Mouse (Mus musculus): ENCODE data around the gene Gm20388. TPM values are rescaled to one million over a fixed set of nuclear protein-coding genes. Genes with fewer than 3 reads are reported as not detected.

Gene Gm20388
- total RNA-seq, 2 experiments from 2014 or later = 10.7 TPM; not detected in 1

DNA sequence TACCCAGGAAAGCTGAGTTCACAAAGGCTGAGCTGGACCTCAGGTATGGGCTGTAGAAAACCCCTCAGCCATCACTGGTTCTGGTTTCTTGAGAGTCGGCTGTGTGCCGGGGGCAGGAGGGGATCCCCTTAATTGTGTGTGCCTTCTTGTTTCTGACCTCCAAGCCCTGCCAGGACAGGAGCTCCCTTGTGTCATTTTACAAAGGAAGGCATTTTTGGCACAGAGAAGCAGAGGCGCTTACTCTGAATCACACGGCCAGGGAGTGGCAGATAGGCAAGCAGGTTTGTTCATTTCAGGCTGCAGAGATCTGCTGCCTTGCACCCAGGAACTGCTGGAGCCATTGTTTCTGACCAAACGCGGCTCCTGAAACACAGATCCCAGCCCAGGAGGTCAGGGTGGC lies 164.7 kb downstream of the Gm20388 start:
- no peak for DNase-seq (ENCODE audit: low spot score in 2 of 2)

DNA sequence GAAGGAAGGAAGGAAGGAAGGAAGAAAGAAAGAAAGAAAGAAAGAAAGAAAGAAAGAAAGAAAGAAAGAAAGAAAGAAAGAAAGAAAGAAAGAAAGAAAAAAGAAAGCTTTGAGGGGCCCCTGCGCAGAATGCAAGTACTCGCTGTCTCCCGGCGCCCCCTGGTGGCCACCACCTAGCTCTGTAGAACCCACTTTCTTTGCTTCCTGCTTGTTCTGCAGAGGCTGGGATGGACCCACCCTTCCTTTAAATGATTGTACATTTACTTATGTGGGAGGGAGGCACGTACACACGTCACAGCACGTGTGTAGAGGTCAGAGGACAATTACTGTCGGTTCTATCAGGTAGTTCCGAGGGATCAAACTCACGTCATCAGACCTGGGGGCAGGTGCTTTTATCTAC lies 167.4 kb downstream of the Gm20388 start:
- peak; percentile 39 to 74 for DNase-seq (ENCODE audit: low spot score in 2 of 2)

DNA sequence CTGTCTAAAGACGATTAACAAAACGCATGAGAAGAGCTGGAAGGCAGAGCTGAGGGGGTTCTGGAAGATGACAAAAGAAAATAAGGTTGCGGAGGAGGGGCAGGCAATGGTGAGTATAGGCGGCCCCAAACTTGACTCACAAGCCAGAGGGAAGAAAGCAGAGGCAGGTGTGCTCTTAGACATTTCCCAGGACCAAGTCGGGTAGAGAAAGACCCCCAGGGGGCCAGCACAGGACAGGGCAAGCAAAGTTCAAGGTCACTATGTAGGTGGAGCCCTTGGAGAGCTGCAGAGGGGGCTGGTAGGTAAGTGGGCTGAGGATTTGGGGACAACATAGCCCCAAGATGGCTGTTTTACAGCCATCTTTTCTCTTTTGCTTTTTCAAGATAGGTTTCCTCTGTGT lies 168.7 kb downstream of the Gm20388 start:
- DNase-seq (ENCODE audit: low spot score in 2 of 2) = no peak

DNA sequence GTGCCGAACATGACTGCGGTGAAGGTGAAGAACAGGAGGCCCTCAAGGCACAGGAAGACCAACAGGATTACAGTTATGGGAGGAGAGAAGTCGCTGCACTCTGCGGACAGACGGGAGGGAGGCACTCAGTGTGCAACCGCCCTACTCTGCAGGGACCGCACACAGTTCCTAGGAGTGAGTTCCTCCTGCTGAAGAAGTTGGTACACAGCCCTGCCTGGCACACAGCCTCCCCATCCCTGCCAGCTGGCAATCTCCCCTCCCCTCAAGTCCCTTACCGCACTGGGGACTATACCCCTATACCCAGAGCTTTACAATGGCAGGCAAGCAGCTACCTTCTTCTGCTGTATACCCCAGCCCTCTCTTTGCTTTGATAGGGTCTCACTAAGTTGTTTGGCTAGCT lies 172.6 kb downstream of the Gm20388 start:
- peak in 1 of 2 experiments; percentile 35 for DNase-seq (ENCODE audit: low spot score in 2 of 2)

DNA sequence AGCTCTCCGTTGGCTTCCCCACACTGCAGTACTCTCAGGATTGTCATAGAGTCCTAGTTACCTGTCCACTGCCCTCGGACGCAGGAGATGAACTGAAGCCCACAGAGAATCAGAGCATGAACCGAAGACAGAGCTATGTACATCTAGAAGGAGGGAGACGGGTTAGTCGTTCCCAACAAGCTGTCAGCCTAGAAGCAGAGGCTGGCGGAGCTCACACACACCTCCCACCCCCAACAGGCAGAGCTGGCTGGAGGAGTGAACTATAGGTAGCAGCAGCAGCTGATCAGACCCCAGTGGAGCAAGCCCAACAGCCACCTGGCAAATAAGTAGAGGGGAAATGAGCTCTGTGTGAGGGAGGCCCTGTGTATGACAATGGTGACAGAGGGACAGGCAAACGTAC lies 174.1 kb downstream of the Gm20388 start:
- DNase-seq (ENCODE audit: low spot score in 2 of 2) = no peak

DNA sequence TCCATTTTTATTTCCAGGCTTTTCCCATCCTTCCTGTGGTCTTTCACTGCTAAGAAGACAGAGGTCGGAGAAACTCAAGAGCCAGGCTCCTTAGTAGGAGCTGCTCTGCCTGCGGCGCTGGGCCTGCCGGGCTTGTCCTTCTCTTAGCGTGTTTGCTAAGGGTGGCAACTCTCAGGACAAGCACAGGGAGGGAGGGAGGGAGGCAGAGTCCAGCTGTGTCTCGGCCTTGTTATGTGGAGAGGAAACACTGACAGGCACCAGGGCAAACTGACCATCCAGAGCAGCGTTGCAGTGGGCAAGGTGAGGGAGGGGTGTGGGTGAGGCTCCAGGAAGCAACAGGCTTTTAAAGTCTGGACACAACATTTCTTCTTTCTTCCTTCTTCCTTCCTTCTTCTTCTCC lies 178.9 kb downstream of the Gm20388 start:
- no peak for DNase-seq (ENCODE audit: low spot score in 2 of 2)

DNA sequence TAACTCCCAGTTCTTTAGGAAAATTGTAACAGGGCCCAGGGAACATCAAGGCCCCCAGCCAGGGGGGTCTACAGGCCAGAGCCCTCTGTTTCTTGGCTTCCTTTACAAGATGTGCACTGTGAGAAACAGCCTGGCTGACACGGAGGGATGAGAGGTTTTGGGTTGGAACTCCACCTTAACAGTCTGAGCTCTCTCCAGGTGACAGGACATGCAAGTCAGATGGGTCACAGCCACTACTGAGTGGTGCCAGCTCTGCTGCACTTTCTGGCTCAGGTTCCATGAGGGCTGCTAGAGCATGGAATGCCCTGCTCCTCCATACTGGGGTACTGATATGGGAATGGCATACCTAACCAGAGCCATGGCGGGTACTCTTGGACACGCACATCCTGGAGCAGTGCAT lies 180.4 kb downstream of the Gm20388 start:
- DNase-seq (ENCODE audit: low spot score in 2 of 2) = no peak

DNA sequence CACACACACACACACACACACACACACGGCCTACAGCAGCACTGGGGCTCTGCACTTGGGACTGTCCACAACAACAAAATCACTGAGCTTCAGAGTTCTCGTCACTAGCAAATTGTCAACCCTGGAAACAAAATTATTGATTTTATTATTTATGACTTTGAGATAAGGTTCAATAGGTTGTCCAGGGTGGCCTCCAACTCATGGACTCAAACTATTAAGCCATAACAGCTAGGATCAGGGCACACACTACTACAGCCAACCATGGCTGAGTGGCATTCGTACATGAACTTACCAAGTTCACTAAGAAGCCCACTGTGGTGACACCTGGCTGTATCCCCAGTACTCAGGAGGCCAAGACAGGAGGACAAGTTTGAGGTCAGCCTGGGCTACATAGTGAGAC lies 182.5 kb downstream of the Gm20388 start:
- no peak for DNase-seq (ENCODE audit: low spot score in 2 of 2)

DNA sequence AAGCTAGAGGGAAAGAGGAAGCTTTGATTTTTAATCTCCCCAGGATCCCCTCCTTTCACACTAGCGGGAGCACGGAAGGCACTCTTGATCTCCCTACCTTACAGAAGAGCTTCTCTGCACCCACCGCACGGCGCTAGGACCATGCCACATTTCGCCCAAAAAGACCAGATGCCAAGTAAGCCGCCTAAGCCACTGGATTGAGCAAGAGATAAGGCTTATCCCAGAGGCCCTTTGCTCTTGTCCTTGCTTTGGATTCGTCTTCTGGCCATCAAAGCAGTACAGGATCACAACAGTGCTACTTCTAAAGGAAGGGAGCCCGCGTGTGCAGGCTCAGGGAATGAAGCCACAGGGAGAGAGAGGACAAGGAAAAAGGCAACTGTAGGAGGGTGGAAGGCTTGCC lies 184.2 kb downstream of the Gm20388 start:
- DNase-seq (ENCODE audit: low spot score in 2 of 2) = no peak

DNA sequence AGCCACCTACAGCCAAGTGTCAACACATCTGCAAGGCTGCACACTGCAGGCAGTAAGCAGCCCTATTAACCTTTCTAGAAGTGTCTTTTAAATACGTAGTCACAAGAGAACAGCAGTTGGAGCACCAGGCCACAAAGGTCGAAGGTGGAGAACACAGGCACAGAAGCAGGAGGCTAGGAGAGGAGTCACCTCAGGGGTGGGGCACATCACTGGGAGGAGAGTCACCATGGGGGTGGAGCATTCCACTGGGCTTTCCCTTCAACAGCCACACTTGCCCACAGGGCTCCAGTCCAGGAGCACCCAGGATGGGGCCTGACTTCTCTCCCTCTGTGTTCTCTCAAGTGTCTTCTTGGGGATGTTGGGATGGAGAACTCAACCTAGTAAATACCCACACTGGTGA lies 185.8 kb downstream of the Gm20388 start:
- DNase-seq (ENCODE audit: low spot score in 2 of 2) = no peak

DNA sequence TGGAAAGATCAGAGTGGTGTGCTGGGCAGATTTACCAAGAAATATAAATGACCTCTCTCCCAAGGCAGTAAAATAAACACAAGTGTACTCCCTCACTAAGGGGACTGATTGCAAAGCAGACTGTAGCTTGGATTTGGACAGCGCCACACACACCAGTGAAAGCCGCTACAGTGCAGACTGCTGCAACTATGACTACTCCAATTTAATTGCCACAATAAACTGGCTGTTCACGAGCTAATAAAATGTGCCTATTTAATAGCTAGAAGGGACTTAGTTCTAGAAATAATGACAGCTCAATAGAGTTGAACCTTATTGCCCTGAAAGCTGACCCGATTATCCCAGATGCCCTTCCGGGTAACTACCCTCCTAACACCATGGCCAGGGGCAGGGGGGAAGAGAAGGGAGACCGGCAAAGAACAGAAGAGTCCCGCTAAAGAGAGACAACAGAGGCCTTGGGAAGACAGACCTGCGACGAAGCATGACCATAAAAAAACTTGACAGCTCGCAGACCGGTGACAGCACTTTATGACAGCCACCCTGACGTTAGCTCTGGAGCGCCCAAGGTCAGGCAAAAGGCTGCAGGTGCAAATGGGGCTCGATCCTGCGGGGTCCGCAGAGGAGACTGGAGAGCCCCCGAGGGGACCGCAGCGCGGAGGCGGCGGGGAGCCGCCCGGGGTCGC lies 189.9 kb downstream of the Gm20388 start:
- no peak for DNase-seq (ENCODE audit: low spot score in 2 of 2)

DNA sequence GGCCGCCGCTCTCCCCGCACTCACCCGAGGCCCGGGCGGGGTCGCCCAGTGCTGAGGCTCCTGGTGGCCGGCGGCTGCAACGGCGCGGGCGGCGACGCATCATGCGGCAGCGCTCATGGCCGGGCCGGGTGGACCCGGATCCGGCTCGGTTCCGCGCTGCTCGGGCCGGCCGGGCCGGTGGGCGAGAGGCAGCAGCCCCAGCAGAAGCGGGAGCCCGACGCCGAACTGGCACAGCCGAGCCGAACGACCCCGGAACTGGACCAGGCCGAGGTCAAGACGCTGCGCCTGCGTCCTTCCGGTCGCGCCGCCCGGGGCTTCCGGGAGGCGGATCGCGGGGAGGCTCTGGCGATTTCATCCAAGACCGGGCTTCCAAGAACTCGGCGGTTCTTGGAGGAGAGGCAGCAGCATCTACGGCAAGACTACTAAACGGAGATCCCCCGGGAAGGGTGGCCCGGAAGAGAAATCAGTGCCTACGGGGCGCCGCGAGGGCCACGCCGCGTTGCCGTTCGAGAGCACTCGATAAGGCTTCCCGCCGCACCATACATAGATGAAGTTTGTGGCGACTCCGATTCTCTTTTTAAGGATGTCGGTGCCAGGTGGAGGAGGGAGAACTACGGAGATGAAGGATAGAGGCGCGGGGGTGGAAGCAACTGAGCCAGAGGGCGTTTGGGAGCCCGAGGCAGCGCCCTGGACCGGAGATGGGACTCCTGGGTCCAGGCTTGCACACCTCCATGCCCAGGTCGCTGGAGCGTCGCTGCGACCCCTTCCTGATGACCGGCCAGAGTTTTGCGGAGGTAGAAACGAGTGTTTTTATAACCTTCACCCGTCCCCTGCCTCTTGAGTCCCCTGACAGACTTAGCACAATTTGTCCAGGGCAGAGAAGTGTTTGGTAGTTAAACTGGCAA lies 190.7 kb downstream of the Gm20388 start, which contains the start of gene Zdhhc7:
TSS of gene Zdhhc7 (minus strand) at position 415 of the 905 bp plus-strand sequence.
- DNase-seq (ENCODE audit: low spot score in 2 of 2) = peak; percentile 80 to 90

DNA sequence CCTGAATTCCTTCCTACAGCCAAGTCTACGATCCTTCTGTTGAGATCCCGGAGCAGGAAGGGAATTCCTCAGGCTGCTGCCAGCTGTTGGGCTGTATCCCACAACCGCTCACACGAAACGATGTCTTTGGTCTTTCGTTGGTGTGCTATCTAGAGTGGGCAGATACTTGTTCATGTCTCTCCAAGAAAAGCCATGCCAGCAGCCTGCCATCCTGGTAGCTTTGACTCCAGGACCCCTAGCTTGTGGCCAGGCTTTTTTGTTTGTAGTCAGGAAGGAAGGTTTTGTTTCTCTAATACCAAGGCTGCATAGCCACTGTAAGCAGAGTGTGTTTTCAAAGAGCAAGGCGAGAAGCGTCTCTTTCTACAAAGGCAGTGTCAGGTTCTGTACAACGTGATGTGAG lies 193.3 kb downstream of the Gm20388 start:
- DNase-seq (ENCODE audit: low spot score in 2 of 2) = no peak

DNA sequence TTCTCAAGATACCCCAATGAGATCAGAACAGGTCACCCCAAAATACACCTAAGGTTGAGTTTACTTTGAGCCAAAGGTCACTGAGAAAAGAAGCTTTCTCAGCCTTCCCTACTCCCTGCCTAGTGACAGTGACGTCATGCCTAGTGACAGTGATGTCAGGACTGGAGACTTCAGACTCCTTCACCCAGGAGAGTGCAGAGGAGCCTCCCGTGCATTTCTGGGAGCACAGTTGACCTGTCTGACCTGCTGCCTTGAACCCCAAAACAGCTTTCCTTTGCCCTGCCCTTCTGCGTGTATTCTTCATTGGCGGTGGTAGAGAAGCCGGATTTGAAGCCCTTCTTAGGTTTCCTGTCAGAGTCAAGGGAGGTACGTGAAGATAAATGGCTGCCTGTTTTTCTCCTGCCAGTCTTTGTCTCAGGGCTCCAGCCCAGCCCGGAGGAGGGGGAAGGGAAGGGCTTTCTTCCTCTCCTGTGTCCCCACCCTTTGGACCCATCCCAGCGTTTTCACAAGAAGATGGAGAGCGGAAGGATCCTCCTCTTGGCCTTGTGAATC lies 194.2 kb downstream of the Gm20388 start:
- DNase-seq (ENCODE audit: low spot score in 2 of 2) = no peak

DNA sequence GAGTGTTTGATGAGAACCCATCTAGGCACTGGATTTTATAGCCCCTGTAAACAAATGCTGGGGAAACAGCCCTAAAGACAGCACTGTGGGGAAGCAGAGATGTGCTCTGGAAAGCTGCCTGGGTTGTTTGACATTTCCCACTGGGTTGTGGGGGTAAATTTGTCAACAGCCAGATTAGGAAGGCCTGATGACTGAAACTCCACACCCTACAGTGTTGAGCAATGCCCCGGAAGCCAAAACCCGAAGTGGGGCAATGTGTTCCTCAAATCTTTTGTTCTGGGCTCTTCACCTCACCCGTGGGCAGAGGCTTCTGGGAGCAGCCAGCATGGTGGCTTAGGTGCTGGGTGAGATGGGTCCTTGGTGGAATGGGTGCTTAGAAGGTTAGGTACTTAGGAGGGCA lies 198.5 kb downstream of the Gm20388 start:
- DNase-seq (ENCODE audit: low spot score in 2 of 2) = no peak

DNA sequence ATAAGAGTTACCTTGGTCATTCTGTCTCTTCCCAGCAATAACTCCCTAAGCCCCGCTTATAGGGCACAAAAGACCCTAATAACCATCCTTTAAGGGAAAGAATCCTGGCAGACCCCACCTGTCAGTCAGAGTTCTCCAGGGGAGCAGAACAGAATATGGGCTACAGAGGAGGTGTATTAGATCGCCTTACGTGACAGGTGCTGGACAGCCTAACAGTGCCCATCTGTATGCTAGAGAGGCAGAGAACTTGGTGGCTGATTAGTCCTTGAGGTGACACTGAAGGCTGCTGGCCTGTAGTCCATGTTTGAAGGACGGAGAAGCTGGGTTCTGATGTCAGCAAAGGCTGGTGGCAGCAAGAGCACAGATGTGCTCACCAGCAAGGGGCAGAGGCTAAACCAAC lies 200.3 kb downstream of the Gm20388 start:
- DNase-seq (ENCODE audit: low spot score in 2 of 2) = no peak

DNA sequence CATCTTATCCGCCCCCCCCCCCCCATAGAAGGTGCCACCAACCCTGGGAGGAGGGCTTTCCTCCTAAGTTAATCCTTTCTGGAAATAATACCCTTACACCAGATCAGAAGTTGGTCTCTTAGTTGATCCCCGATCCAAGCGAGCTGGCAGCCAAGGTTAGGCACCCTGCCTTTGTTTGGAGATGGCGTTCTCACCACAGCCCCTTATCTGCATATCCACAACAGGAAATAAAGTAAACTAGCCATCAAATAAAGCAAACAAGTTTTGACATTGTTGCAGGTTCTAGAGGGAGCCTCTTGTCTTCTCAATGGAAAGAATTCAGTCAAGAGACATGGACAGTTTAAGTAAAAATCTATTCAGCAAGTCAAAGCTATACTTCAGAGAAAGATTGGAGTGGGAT lies 200.7 kb downstream of the Gm20388 start:
- DNase-seq (ENCODE audit: low spot score in 2 of 2) = no peak

DNA sequence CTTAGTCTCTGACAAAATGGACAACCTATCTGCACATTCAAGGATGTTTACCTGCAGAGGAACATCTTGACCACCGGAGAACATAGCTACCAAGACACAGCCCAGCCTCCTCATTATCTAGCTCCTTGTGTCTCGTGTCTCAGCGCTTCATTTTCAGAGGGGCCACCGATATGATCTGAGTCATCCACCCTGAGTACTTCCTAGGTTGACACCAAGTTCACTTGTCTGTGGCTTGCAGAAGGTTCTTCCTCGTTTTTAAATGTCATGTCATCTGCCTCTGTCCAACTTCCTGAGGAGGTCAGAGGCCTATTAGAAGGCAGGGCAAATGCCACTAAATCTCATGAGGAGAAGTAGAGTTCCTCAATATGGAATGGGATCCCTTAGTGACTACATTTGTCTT lies 201.9 kb downstream of the Gm20388 start:
- no peak for DNase-seq (ENCODE audit: low spot score in 2 of 2)

DNA sequence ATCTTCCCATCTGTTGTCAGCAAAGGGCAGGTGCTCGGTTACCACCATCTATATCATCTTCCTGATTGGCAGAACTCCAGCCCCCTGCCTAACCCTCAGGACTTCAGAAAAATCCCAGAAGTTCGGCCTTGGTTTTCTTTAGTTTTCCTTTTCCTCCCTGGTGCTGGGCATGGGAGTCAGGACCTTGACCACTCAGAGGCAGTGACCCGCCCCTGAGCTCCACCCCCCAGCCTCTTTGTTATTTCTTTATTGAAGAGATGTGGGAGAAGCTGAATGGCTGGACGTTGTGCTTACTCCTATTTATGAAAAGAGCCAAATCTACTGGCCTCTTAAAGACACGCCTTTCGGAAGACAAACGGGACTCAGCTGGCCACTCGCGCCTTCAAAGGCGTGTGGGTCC lies 202.7 kb downstream of the Gm20388 start:
- DNase-seq (ENCODE audit: low spot score in 2 of 2) = no peak

DNA sequence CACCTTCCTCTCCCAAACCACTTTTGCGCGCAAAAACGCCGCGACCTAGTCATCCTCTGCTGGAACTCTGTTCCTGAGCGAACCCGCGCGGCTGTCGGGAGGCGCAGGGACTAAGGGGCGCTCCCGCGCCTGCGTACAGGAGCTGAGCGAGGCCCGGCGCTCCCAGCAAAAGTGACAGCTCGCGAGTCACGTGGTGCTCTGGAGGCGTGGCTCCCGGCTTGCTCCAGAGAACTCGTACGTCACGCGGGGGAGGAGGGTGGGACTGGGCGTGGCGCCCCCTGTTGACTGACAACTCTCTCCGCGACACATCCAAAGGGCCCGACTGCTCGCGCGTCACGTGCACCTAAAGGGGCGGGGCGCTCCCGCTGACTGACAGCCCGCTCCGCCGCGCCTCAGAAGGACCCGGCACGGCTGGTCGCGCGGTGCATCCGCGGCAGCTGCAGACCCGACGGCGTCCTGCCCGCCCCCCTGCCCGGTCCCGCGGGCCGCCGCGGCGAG lies 203.2 kb downstream of the Gm20388 start, which contains the start of gene 6430548M08Rik:
TSS of gene 6430548M08Rik (plus strand) at position 395 of the 498 bp plus-strand sequence.
- peak; percentile 100 for DNase-seq (ENCODE audit: low spot score in 2 of 2)

DNA sequence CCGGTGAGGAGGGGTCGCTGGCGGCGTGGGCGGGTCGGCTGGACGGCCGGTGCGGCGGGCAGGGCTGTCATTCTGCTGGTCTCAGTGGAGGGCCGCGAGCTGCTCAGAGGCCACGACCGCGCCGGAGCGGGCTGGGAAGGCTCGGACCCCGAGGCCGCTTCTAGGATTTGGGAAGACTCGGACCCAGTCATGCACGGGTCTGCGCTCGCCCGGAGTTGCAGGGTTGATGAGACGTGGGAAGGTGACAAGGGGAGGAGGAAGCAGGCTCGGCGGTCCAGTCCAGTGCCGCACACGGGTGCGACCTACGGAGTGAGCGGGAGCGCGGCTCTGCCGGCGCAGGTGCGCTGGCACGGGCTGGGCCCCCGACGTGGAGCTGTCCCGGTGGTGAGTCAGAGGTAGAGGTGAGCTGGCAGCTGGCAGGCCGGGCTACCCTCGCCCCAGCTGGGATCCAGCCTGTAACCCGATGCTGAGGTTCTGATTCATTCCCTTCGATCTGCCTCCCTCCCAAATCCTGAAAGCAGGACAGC lies 203.7 kb downstream of the Gm20388 start:
- DNase-seq (ENCODE audit: low spot score in 2 of 2) = no peak

DNA sequence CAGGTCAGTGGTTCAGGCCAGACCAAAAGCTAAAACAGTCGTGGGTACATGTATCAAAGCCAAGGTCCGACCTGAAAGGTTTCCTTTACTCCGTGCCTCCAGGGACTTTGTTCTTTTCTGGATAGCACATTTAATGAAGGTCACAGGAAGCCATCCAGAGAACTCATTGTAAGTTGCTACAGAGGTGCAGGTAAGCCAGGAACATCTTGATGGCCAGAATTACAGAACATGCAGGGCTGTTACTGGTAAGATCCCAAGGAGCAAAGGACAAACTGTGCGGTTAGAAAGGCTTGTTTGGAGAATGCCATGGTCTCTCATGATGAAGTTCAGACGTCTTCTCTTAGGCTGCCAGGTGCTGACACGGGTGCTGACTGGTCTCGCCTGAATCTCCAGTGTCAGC lies 206.0 kb downstream of the Gm20388 start:
- no peak for DNase-seq (ENCODE audit: low spot score in 2 of 2)

All from layer of hippocampus, adult 18-20 months (tissue).